Mouse (Mus musculus): ENCODE measurements around the gene Tnfrsf1a. TPM values are rescaled to one million over a fixed set of nuclear protein-coding genes. Genes with fewer than 3 reads are reported as not detected.

Gene Tnfrsf1a
- polyA plus RNA-seq, 3 experiments from 2014 or later: 23.3 to 28.5 (median 24.7) TPM

- ATAC-seq: no peak
Measured at GRCm38 (mm10) chr6:125325337-125325736, 23.8 kb upstream of the Tnfrsf1a start.

GRCm38 (mm10) chr6:125328243-125328642 is 20.9 kb upstream of the Tnfrsf1a start:
- no peak for ATAC-seq

GRCm38 (mm10) chr6:125330626-125331326 is 18.4 kb upstream of the Tnfrsf1a start:
- ATAC-seq: no peak

- no peak for ATAC-seq
Measured at GRCm38 (mm10) chr6:125333112-125333899, 15.9 kb upstream of the Tnfrsf1a start.

- ATAC-seq: no peak
Measured at GRCm38 (mm10) chr6:125334356-125334755, 14.8 kb upstream of the Tnfrsf1a start.

- ATAC-seq: no peak
Measured at GRCm38 (mm10) chr6:125338791-125339660, 10.1 kb upstream of the Tnfrsf1a start.

- no peak for ATAC-seq
Measured at GRCm38 (mm10) chr6:125340244-125340643, 8.9 kb upstream of the Tnfrsf1a start.

GRCm38 (mm10) chr6:125342198-125342597 is 7.0 kb upstream of the Tnfrsf1a start:
- no peak for ATAC-seq

GRCm38 (mm10) chr6:125344084-125344483 is 5.1 kb upstream of the Tnfrsf1a start:
- ATAC-seq: no peak

GRCm38 (mm10) chr6:125344866-125345265 is 4.3 kb upstream of the Tnfrsf1a start:
- no peak for ATAC-seq

GRCm38 (mm10) chr6:125345625-125346024 is 3.5 kb upstream of the Tnfrsf1a start:
- no peak for ATAC-seq

- ATAC-seq: no peak
Measured at GRCm38 (mm10) chr6:125346029-125346428, 3.1 kb upstream of the Tnfrsf1a start.

GRCm38 (mm10) chr6:125349575-125350230 is 541 bp downstream of the Tnfrsf1a start:
- peak; percentile 83 for ATAC-seq

- no peak for ATAC-seq
Measured at GRCm38 (mm10) chr6:125350231-125350994, 1.3 kb downstream of the Tnfrsf1a start.

- no peak for ATAC-seq
Measured at GRCm38 (mm10) chr6:125350995-125351324, 1.8 kb downstream of the Tnfrsf1a start.

GRCm38 (mm10) chr6:125351368-125352045 is 2.3 kb downstream of the Tnfrsf1a start:
- no peak for ATAC-seq

GRCm38 (mm10) chr6:125352046-125352384 is 2.9 kb downstream of the Tnfrsf1a start:
- no peak for ATAC-seq

GRCm38 (mm10) chr6:125352811-125353210 is 3.6 kb downstream of the Tnfrsf1a start:
- no peak for ATAC-seq

- peak; percentile 38 for ATAC-seq
Measured at GRCm38 (mm10) chr6:125353221-125353620, 4.1 kb downstream of the Tnfrsf1a start.

- peak; percentile 63 for ATAC-seq
Measured at GRCm38 (mm10) chr6:125353655-125354054, 4.5 kb downstream of the Tnfrsf1a start.
